27 mouse cellular contexts compared by ENCODE assay signal in the genomic region with DNA sequence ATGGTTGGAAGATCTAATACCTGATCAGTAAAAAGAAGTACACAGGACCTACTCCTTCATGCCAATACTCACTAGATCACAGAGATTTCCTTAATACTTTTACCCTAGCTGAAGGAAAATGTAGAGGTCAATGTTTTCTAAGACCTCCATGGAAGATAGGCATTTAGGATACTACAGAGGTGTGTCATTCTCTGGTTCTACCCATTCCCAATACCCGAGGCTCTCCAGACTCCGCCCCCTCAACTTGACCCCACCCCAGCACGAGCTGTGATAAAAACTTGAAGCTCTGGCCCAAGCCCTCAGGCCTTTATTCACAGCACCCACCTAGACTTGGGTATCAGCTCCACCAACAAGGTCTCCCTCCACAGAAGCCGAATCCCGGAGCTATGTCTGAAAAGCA. TPM values are rescaled to one million over a fixed set of nuclear protein-coding genes. Genes with fewer than 3 reads are reported as not detected.
"Had no signal": no experiment of that assay in that cellular context is flagged by ENCODE, and none has a peak within 500 bp of the region (broad histone marks: within the 10 kb centered on the region; RNA-seq: fewer than 3 reads in every experiment).

Gene Tsx (plus strand): TSS at position 301 of the 400 bp plus-strand sequence.

- H3K36me3 ChIP-seq: embryonic facial prominence, embryonic 10.5 days; embryonic facial prominence, embryonic 12.5 days; embryonic facial prominence, embryonic 13.5 days; embryonic facial prominence, embryonic 15.5 days; forebrain, embryonic 10.5 days; forebrain, embryonic 12.5 days; forebrain, embryonic 15.5 days had no signal

- H3K4me1 ChIP-seq: embryonic facial prominence, embryonic 10.5 days; embryonic facial prominence, embryonic 12.5 days; embryonic facial prominence, embryonic 13.5 days; embryonic facial prominence, embryonic 15.5 days; forebrain, embryonic 10.5 days; forebrain, embryonic 12.5 days; forebrain, embryonic 13.5 days; forebrain, embryonic 15.5 days had no signal

- DNase-seq: cerebellum, adult 8-10 months; cerebellum, adult 9-10 months; cerebellum, adult 9-11 months; cerebellum, postnatal 14 days; cerebellum, postnatal 25 days; cerebellum, postnatal 36 days; embryo, embryonic 11 days; forebrain, postnatal 0 days; gastrocnemius, adult 2 months; gastrocnemius, postnatal 10 days; gastrocnemius, postnatal 14 days; gastrocnemius, postnatal 25 days; gastrocnemius, postnatal 36 days; heart, adult 11 months; heart, adult 18-20 months; heart, adult 2 months had no signal

- H3K27ac ChIP-seq: embryonic facial prominence, embryonic 10.5 days; embryonic facial prominence, embryonic 12.5 days; embryonic facial prominence, embryonic 13.5 days; embryonic facial prominence, embryonic 15.5 days; forebrain, embryonic 10.5 days; forebrain, embryonic 12.5 days; forebrain, embryonic 13.5 days; forebrain, embryonic 15.5 days; gastrocnemius, adult 2 months; heart, adult 2 months had no signal

- H3K4me3 ChIP-seq: embryonic facial prominence, embryonic 10.5 days; embryonic facial prominence, embryonic 12.5 days; embryonic facial prominence, embryonic 13.5 days; embryonic facial prominence, embryonic 15.5 days; erythroblast, embryonic 14.5 days; forebrain, embryonic 10.5 days; forebrain, embryonic 12.5 days; forebrain, embryonic 13.5 days; forebrain, embryonic 15.5 days; gastrocnemius, adult 2 months; heart, adult 2 months had no signal

RNA-seq across cellular contexts. Expression of gene Tsx, which starts in this region (rescaled TPM):
- polyA plus RNA-seq: embryonic facial prominence, embryonic 10.5 days; embryonic facial prominence, embryonic 12.5 days; erythroblast, embryonic 14.5 days; forebrain, embryonic 14.5 days; gonadal fat pad, adult 2 months; heart, adult 2 months had no signal
